Mouse (Mus musculus): ENCODE measurements around the gene Ldb2. TPM values are rescaled to one million over a fixed set of nuclear protein-coding genes. Genes with fewer than 3 reads are reported as not detected.
A peak's percentile ranks its signal among the peaks of the same experiment; 100 is the strongest.

Ldb2 gene
- polyA plus RNA-seq, 1 experiment: 2.8 TPM

- no peaks in the 10 kb centered on the region for H3K36me3 ChIP-seq (ENCODE audit: control insufficient read depth, insufficient read depth, low read length)
- no peak overlapping the region for H3K27ac ChIP-seq (ENCODE audit: insufficient read depth, low read depth, low read length)
- no peaks in the 10 kb centered on the region for H3K27me3 ChIP-seq (ENCODE audit: control insufficient read depth, insufficient read depth, low read length)
- H3K4me3 ChIP-seq (ENCODE audit: low read depth, low read length): no peak overlapping the region
- 69% methylated on average over 5 of the region's 5 CpGs for WGBS
- H3K4me1 ChIP-seq (ENCODE audit: control insufficient read depth, insufficient read depth, insufficient read length, low read length): no peaks in the 10 kb centered on the region
- TF ChIP-seq CTCF (IDR thresholded peaks at IDR 0.05; ENCODE audit: extremely low read depth, insufficient read length, insufficient replicate concordance, low read depth, low read length): no peak
- TF ChIP-seq POLR2A (IDR thresholded peaks at IDR 0.05; ENCODE audit: low read depth, low read length): no peak
Observed at GRCm38 (mm10) chr5:44586571-44586970, 212.9 kb downstream of the Ldb2 start.

- no peaks in the 10 kb centered on the region for H3K27me3 ChIP-seq (ENCODE audit: control insufficient read depth, insufficient read depth, low read length)
- H3K36me3 ChIP-seq (ENCODE audit: control insufficient read depth, insufficient read depth, low read length): no peaks in the 10 kb centered on the region
- no peaks in the 10 kb centered on the region for H3K4me1 ChIP-seq (ENCODE audit: control insufficient read depth, insufficient read depth, insufficient read length, low read length)
- 67% methylated on average over 10 of the region's 10 CpGs for WGBS
- no peak overlapping the region for H3K27ac ChIP-seq (ENCODE audit: insufficient read depth, low read depth, low read length)
- TF ChIP-seq CTCF (IDR thresholded peaks at IDR 0.05; ENCODE audit: extremely low read depth, insufficient read length, insufficient replicate concordance, low read depth, low read length) (no peak), POLR2A (IDR thresholded peaks at IDR 0.05; ENCODE audit: low read depth, low read length) (no peak)
- H3K4me3 ChIP-seq (ENCODE audit: low read depth, low read length): no peak overlapping the region
Observed at GRCm38 (mm10) chr5:44579899-44580459, 219.5 kb downstream of the Ldb2 start.

DNA sequence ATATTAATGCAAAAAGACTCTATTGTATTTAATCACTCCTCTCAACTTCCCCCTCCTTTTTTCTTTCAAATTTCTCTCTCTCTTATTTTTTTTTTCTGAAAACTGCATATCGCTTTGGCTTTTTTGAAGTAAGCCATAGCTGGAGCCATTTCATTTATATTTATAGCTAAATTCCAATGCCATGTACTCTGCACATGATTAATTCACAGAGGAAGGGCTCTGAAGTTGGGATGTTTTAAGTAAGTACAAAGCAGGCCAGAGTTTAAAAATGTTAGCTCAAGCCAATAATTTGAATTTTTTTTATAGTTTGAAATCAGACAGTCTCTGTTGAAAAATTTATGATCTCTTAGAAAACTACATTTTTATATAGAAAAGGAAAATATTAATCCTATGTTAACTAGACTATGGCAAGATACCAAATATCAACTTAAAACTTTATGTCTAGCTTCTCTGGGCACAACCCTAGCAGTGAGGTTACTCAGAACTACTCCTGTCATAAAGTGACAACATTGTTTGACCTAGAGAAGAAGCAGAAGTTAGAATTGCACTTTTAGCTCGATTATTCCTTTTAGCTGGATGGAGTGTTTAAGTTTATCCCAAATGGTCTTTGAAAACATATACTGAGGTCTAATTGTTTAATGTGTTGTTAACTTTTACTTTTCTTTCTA lies 222.7 kb downstream of the Ldb2 start:
- 58% methylated on average over 2 of the region's 2 CpGs for WGBS
- no peaks in the 10 kb centered on the region for H3K4me1 ChIP-seq (ENCODE audit: control insufficient read depth, insufficient read depth, insufficient read length, low read length)
- TF ChIP-seq POLR2A (IDR thresholded peaks at IDR 0.05; ENCODE audit: low read depth, low read length) (no peak), CTCF (IDR thresholded peaks at IDR 0.05; ENCODE audit: extremely low read depth, insufficient read length, insufficient replicate concordance, low read depth, low read length) (no peak)
- no peak overlapping the region for H3K27ac ChIP-seq (ENCODE audit: insufficient read depth, low read depth, low read length)
- H3K36me3 ChIP-seq (ENCODE audit: control insufficient read depth, insufficient read depth, low read length): no peaks in the 10 kb centered on the region
- H3K27me3 ChIP-seq (ENCODE audit: control insufficient read depth, insufficient read depth, low read length): no peaks in the 10 kb centered on the region
- no peak overlapping the region for H3K4me3 ChIP-seq (ENCODE audit: low read depth, low read length)

GRCm38 (mm10) chr5:44574681-44575080 lies 224.8 kb downstream of the Ldb2 start:
- Histone ChIP-seq H3K27ac (ENCODE audit: insufficient read depth, low read depth, low read length) (no peak overlapping the region), H3K27me3 (ENCODE audit: control insufficient read depth, insufficient read depth, low read length) (no peaks in the 10 kb centered on the region), H3K4me1 (ENCODE audit: control insufficient read depth, insufficient read depth, insufficient read length, low read length) (no peaks in the 10 kb centered on the region), H3K4me3 (ENCODE audit: low read depth, low read length) (no peak overlapping the region), H3K36me3 (ENCODE audit: control insufficient read depth, insufficient read depth, low read length) (no peaks in the 10 kb centered on the region)
- TF ChIP-seq CTCF (IDR thresholded peaks at IDR 0.05; ENCODE audit: extremely low read depth, insufficient read length, insufficient replicate concordance, low read depth, low read length) (no peak), POLR2A (IDR thresholded peaks at IDR 0.05; ENCODE audit: low read depth, low read length) (no peak)
- 93% methylated on average over 1 of the region's 1 CpGs for WGBS

GRCm38 (mm10) chr5:44553765-44554352 lies 245.6 kb downstream of the Ldb2 start:
- no peak overlapping the region for H3K4me3 ChIP-seq (ENCODE audit: low read depth, low read length)
- no peaks in the 10 kb centered on the region for H3K36me3 ChIP-seq (ENCODE audit: control insufficient read depth, insufficient read depth, low read length)
- H3K4me1 ChIP-seq (ENCODE audit: control insufficient read depth, insufficient read depth, insufficient read length, low read length): no peaks in the 10 kb centered on the region
- no peak overlapping the region for H3K27ac ChIP-seq (ENCODE audit: insufficient read depth, low read depth, low read length)
- no peaks in the 10 kb centered on the region for H3K27me3 ChIP-seq (ENCODE audit: control insufficient read depth, insufficient read depth, low read length)
- TF ChIP-seq CTCF (IDR thresholded peaks at IDR 0.05; ENCODE audit: extremely low read depth, insufficient read length, insufficient replicate concordance, low read depth, low read length): no peak
- no peak for TF ChIP-seq POLR2A (IDR thresholded peaks at IDR 0.05; ENCODE audit: low read depth, low read length)
- WGBS: 75% methylated on average over 11 of the region's 11 CpGs

GRCm38 (mm10) chr5:44553155-44553554 lies 246.3 kb downstream of the Ldb2 start:
- H3K27me3 ChIP-seq (ENCODE audit: control insufficient read depth, insufficient read depth, low read length): no peaks in the 10 kb centered on the region
- H3K4me3 ChIP-seq (ENCODE audit: low read depth, low read length): no peak overlapping the region
- no peaks in the 10 kb centered on the region for H3K4me1 ChIP-seq (ENCODE audit: control insufficient read depth, insufficient read depth, insufficient read length, low read length)
- no peaks in the 10 kb centered on the region for H3K36me3 ChIP-seq (ENCODE audit: control insufficient read depth, insufficient read depth, low read length)
- TF ChIP-seq POLR2A (IDR thresholded peaks at IDR 0.05; ENCODE audit: low read depth, low read length): no peak
- no peak for TF ChIP-seq CTCF (IDR thresholded peaks at IDR 0.05; ENCODE audit: extremely low read depth, insufficient read length, insufficient replicate concordance, low read depth, low read length)
- H3K27ac ChIP-seq (ENCODE audit: insufficient read depth, low read depth, low read length): peak overlapping the region; percentile 58; the same call in 1 of the 2 replicates

DNA sequence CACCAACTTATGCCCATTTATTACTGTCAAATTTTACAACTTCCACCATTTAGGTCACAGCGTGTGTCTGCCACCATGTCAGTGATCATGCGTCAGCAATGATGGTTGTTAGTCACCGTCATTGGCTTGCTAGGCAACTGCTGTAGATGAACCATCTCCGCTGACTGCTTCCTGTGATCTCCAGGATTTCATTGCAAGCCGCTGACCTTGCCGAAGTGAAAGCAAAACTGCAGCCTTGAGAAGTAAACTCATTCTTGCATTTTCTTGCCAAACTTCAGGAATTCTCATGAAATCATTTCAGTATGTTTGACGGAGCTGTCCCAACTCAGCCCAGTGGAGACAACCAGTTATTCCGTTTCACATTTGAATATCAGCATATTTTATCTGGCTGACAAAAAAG lies 247.4 kb downstream of the Ldb2 start:
- WGBS: 77% methylated on average over 8 of the region's 8 CpGs
- H3K27me3 ChIP-seq (ENCODE audit: control insufficient read depth, insufficient read depth, low read length): no peaks in the 10 kb centered on the region
- H3K4me1 ChIP-seq (ENCODE audit: control insufficient read depth, insufficient read depth, insufficient read length, low read length): no peaks in the 10 kb centered on the region
- H3K4me3 ChIP-seq (ENCODE audit: low read depth, low read length): no peak overlapping the region
- peak overlapping the region; percentile 58; the same call in 1 of the 2 replicates for H3K27ac ChIP-seq (ENCODE audit: insufficient read depth, low read depth, low read length)
- TF ChIP-seq POLR2A (IDR thresholded peaks at IDR 0.05; ENCODE audit: low read depth, low read length) (no peak), CTCF (IDR thresholded peaks at IDR 0.05; ENCODE audit: extremely low read depth, insufficient read length, insufficient replicate concordance, low read depth, low read length) (no peak)
- H3K36me3 ChIP-seq (ENCODE audit: control insufficient read depth, insufficient read depth, low read length): no peaks in the 10 kb centered on the region
